Mouse (Mus musculus) neural tube, embryonic 13.5 days (tissue): ENCODE measurements around the gene Gm20390. TPM values are rescaled to one million over a fixed set of nuclear protein-coding genes. Genes with fewer than 3 reads are reported as not detected.

Source experiments
- ATAC-seq: fragments of 200-750 bp; cut with Nextera tagmentation; 2 replicates; pipeline ENCODE4 v1.8.0; 2017; ENCODE audit warnings: low read depth, mild to moderate bottlenecking, moderate TSS enrichment, moderate library complexity
- H3K27ac ChIP-seq: fragments of 300-500 bp; sonication (generic); replicated peaks from 2 replicates; pipeline ENCODE4 v1.5.1; 2015; ENCODE audit warnings: moderate library complexity, mild to moderate bottlenecking, inconsistent platforms
- H3K27me3 ChIP-seq: fragments of 300-500 bp; sonication (generic); 2 replicates; pipeline ENCODE4 v1.6.1; 2015; ENCODE audit warnings: mild to moderate bottlenecking, inconsistent platforms
- H3K36me3 ChIP-seq: fragments of 300-500 bp; sonication (generic); 2 replicates; pipeline ENCODE4 v1.6.1; 2015; ENCODE audit warnings: mild to moderate bottlenecking, inconsistent platforms
- H3K4me1 ChIP-seq: fragments of 300-500 bp; sonication (generic); replicated peaks from 2 replicates; pipeline ENCODE4 v1.6.1; 2015; ENCODE audit warnings: inconsistent platforms
- H3K4me2 ChIP-seq: fragments of 300-500 bp; sonication (generic); 2 replicates; pipeline ENCODE4 v1.6.1; 2015; ENCODE audit warnings: inconsistent platforms, mild to moderate bottlenecking, moderate library complexity
- H3K4me3 ChIP-seq: fragments of 300-500 bp; sonication (generic); 2 replicates; pipeline ENCODE4 v1.5.1; 2015; ENCODE audit warnings: mild to moderate bottlenecking, inconsistent platforms
- H3K9ac ChIP-seq: fragments of 300-500 bp; sonication (generic); 2 replicates; pipeline ENCODE4 v1.6.1; 2015; ENCODE audit warnings: moderate library complexity, mild to moderate bottlenecking, inconsistent platforms
- H3K9me3 ChIP-seq: fragments of 300-500 bp; sonication (generic); 2 replicates; pipeline ENCODE4 v1.6.1; 2016; ENCODE audit warnings: inconsistent platforms
- WGBS: fragments of 180-500 bp; shearing (Covaris S2); methylation state at CpG from one replicate; pipeline ENCODE4 v1.1.7; 2015; 5-methylcytosine and 5-hydroxymethylcytosine counted together
- polyA plus RNA-seq: library from polyadenylated mRNA; unstranded; fragments of >200 nt; fragmentation: Nextera tagmentation; extraction: Ambion mirVana; gene quantifications from 2 replicates; pipeline ENCODE4 v1.2.1, GENCODE M21; 2015

Gene Gm20390
- polyA plus RNA-seq = 330 and 375 TPM in 2 replicates

- ATAC-seq = peak; percentile 94
- H3K36me3 ChIP-seq = peaks cover 29% of the 10 kb centered on the region
- no peaks in the 10 kb centered on the region for H3K9me3 ChIP-seq
- H3K4me2 ChIP-seq = peak within 1 kb of the TSS; percentile 91
- peak within 1 kb of the TSS; percentile 64 for H3K4me3 ChIP-seq
- under 1% methylated on average over 40 of the region's 40 CpGs for WGBS
- H3K4me1 ChIP-seq = peaks cover 33% of the 10 kb centered on the region
- H3K27ac ChIP-seq = peak within 1 kb of the TSS; percentile 79
- H3K9ac ChIP-seq = peak within 1 kb of the TSS; percentile 89
- no peaks in the 10 kb centered on the region for H3K27me3 ChIP-seq
Observed at GRCm38 (mm10) chr11:93968005-93968847, at the start of gene Gm20390, which contains the start of gene Nme1. Gene Gm20390 (minus strand): TSS chr11:93968293. Gene Nme1 (minus strand): TSS chr11:93968521.

DNA sequence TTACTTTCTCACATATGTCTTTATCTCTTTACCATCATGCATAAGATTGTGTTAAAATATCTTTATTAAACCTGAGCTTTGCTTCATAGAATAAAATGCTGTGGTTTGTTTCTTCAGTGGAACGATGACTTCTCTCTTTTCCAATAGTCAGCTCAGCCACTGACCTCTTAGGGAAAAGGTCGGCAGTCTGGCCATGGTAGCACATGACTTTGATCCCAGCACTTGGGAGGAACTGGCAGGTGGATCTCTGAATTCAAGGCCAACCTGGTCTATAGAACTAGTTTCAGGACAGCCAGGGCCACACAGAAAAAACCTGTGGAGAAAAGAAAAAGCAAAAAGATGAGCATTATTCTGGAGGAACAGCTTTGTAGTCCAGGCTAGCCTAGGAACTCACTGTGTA lies 35.3 kb upstream of the Gm20390 start:
- Histone ChIP-seq H3K27me3 (no peaks in the 10 kb centered on the region), H3K36me3 (0 out of 2 replicates have a peak, but pooled peaks cover 3% of the 10 kb centered on the region), H3K4me2 (no peak overlapping the region), H3K9me3 (no peaks in the 10 kb centered on the region), H3K4me3 (no peak overlapping the region), H3K9ac (no peak overlapping the region), H3K27ac (no peak overlapping the region), H3K4me1 (peaks cover 14% of the 10 kb centered on the region)
- 97% methylated on average over 2 of the region's 2 CpGs for WGBS
- ATAC-seq = no peak

DNA sequence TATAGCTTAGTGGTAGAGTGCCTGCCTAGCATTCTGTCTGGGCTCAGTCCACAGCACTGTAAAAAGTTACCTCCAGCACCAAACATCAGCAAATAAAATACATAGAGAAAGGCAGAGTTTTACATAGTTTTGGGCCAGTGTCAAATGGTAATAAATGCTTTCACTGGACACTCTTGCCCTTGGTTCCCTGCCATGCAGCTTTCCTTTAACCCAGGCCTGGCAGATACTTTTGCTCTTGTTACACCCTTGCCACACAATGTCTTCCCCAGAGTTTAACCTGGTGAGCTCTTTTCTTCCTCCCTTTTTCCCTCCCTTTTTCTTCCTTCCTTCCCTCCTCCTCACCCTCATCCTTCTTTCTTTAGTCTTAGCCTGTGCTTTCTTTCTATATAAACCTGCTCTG lies 31.2 kb upstream of the Gm20390 start:
- ATAC-seq = no peak
- H3K9me3 ChIP-seq = no peaks in the 10 kb centered on the region
- 0 out of 2 replicates have a peak, but pooled peaks cover 3% of the 10 kb centered on the region for H3K36me3 ChIP-seq
- no peaks in the 10 kb centered on the region for H3K27me3 ChIP-seq
- H3K4me2 ChIP-seq = no peak overlapping the region
- H3K4me1 ChIP-seq = peaks cover 42% of the 10 kb centered on the region
- H3K9ac ChIP-seq = no peak overlapping the region
- no peak overlapping the region for H3K4me3 ChIP-seq
- H3K27ac ChIP-seq = no peak overlapping the region

GRCm38 (mm10) chr11:93997141-93997775 lies 29.2 kb upstream of the Gm20390 start:
- 33% methylated on average over 13 of the region's 13 CpGs for WGBS
- Histone ChIP-seq H3K4me1 (peaks cover 42% of the 10 kb centered on the region), H3K27ac (no peak overlapping the region), H3K36me3 (no peaks in the 10 kb centered on the region), H3K4me2 (peak overlapping the region; percentile 83), H3K27me3 (no peaks in the 10 kb centered on the region), H3K9ac (peak overlapping the region; percentile 91), H3K4me3 (peak overlapping the region; percentile 69), H3K9me3 (no peaks in the 10 kb centered on the region)
- no peak for ATAC-seq

GRCm38 (mm10) chr11:93996306-93997140 lies 28.4 kb upstream of the Gm20390 start:
- WGBS = under 1% methylated on average over 58 of the region's 58 CpGs
- H3K36me3 ChIP-seq = no peaks in the 10 kb centered on the region

GRCm38 (mm10) chr11:93995720-93996305 lies 27.7 kb upstream of the Gm20390 start, which contains the start of gene Spag9:
Gene Spag9 (plus strand): TSS chr11:93996091.
- H3K27me3 ChIP-seq = no peaks in the 10 kb centered on the region; the same call in 1 of the 2 replicates
- peak; percentile 91 for ATAC-seq
- peak within 1 kb of the TSS; percentile 95 for H3K27ac ChIP-seq
- no peaks in the 10 kb centered on the region for H3K36me3 ChIP-seq
- H3K4me3 ChIP-seq = peak within 1 kb of the TSS; percentile 69
- H3K4me1 ChIP-seq = peaks cover 42% of the 10 kb centered on the region
- H3K9me3 ChIP-seq = no peaks in the 10 kb centered on the region
- peak within 1 kb of the TSS; percentile 91 for H3K9ac ChIP-seq
- H3K4me2 ChIP-seq = peak within 1 kb of the TSS; percentile 83
- under 1% methylated on average over 66 of the region's 70 CpGs for WGBS

More at GRCm38 (mm10) chr11:93996306-93997140, 28.4 kb upstream of the Gm20390 start:
- peaks cover 42% of the 10 kb centered on the region for H3K4me1 ChIP-seq
- ATAC-seq = peak; percentile 70
- peak overlapping the region; percentile 69 for H3K4me3 ChIP-seq
- H3K27ac ChIP-seq = peak overlapping the region; percentile 95
- peak overlapping the region; percentile 83 for H3K4me2 ChIP-seq
- H3K27me3 ChIP-seq = no peaks in the 10 kb centered on the region; the same call in 1 of the 2 replicates
- peak overlapping the region; percentile 91 for H3K9ac ChIP-seq
- H3K9me3 ChIP-seq = no peaks in the 10 kb centered on the region

DNA sequence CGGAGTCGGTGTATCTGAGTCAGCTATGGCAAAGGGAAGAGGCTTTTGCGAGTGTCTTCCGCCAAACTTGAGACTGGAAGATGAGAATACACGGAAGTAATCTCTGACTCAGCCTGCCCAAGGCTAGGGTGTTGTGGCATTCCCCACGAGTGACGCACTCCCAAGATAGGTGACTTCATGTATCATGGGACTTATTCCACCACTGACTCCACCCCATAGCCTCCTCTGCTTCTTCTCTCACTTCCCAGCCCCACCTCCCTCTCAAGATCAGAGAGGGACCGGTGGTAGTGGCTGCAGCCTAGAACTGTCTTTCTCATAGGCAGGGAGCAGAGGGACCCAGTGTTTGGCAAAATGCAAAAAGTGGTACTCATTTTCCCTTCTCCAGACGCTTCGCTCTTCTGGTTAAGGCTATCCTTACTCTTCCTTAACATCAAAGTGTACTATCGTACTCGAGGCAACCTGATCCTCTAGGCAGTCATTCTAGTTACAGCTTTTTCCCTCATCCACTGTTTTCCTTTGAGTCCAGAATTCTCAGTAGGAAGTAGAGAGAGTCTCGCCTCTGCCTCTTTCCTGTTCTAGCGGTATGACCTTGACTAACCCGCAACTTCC lies 27.1 kb upstream of the Gm20390 start:
- peak overlapping the region; percentile 69 for H3K4me3 ChIP-seq
- peak; percentile 57 for ATAC-seq
- H3K4me1 ChIP-seq = peaks cover 42% of the 10 kb centered on the region
- no peaks in the 10 kb centered on the region; the same call in 1 of the 2 replicates for H3K27me3 ChIP-seq
- WGBS = 10% methylated on average over 15 of the region's 15 CpGs
- peak overlapping the region; percentile 95 for H3K27ac ChIP-seq
- H3K4me2 ChIP-seq = peak overlapping the region; percentile 83
- no peaks in the 10 kb centered on the region for H3K36me3 ChIP-seq
- H3K9me3 ChIP-seq = no peaks in the 10 kb centered on the region
- H3K9ac ChIP-seq = peak overlapping the region; percentile 78

DNA sequence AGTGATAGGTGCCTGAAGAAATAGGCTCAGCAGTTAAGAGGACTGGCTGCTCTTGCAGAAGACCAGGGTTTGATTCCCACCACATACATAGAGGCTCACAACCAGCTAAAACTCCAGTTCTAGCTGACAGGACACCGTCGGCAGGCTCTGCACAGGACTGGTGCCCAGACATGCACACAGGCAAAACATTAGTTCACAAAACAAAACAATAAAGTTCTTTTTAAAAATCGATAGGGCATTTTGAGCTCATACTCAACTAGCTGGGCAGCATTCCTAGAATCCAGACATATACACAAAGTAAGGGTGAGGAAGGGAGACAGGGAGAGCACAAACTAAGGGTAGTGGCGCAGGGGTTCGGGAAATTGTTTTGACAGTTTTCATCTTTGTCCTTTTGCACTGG lies 26.4 kb upstream of the Gm20390 start:
- no peaks in the 10 kb centered on the region for H3K9me3 ChIP-seq
- WGBS = 73% methylated on average over 5 of the region's 5 CpGs
- H3K4me2 ChIP-seq = peak overlapping the region; percentile 83
- ATAC-seq = no peak
- no peaks in the 10 kb centered on the region for H3K36me3 ChIP-seq
- H3K4me1 ChIP-seq = peaks cover 39% of the 10 kb centered on the region
- H3K27ac ChIP-seq = peak overlapping the region; percentile 95
- H3K4me3 ChIP-seq = peak overlapping the region; percentile 69
- peak overlapping the region; percentile 78 for H3K9ac ChIP-seq
- peaks cover 2% of the 10 kb centered on the region; the same call in 1 of the 2 replicates for H3K27me3 ChIP-seq

DNA sequence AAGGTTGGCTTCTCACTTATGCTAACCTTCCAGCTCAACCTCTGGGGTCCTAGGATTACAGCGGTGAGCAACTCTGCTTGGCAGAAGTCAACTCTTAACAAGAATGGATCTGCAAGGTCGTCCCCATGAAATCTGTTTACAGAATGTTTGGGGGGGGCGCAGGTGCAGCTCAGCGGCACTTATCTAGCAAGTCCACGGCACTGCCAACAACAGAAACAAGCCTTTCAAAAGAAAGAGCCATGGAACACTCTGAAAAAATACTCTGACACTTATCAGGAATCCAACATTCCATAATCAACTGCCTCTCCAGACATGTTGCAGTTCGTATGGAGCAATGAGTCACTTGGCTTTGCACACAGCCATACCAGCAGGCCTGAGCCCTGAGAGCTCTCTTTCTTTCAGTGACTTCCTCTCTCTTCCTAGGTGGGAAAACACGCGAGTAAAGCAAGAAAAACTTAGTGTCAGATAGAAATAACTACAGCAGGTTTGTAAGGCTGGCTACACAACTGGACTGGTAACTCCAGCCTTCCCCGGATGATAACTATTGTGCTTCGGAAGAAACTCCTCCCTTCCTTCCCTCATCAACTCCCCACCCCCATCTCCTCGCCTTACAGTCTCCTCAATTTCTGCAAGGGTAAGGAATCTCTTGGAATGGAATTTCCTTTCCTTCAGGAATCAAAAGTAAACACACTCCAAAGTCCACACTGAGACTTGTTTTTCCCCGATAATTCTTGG lies 20.4 kb upstream of the Gm20390 start:
- Histone ChIP-seq H3K27me3 (peaks cover 7% of the 10 kb centered on the region; the same call in 1 of the 2 replicates), H3K27ac (peak overlapping the region; percentile 38; the same call in 1 of the 2 replicates), H3K4me2 (no peak overlapping the region), H3K36me3 (no peaks in the 10 kb centered on the region), H3K9me3 (no peaks in the 10 kb centered on the region), H3K4me1 (no peaks in the 10 kb centered on the region), H3K4me3 (no peak overlapping the region), H3K9ac (no peak overlapping the region)
- no peak for ATAC-seq
- 69% methylated on average over 12 of the region's 12 CpGs for WGBS

DNA sequence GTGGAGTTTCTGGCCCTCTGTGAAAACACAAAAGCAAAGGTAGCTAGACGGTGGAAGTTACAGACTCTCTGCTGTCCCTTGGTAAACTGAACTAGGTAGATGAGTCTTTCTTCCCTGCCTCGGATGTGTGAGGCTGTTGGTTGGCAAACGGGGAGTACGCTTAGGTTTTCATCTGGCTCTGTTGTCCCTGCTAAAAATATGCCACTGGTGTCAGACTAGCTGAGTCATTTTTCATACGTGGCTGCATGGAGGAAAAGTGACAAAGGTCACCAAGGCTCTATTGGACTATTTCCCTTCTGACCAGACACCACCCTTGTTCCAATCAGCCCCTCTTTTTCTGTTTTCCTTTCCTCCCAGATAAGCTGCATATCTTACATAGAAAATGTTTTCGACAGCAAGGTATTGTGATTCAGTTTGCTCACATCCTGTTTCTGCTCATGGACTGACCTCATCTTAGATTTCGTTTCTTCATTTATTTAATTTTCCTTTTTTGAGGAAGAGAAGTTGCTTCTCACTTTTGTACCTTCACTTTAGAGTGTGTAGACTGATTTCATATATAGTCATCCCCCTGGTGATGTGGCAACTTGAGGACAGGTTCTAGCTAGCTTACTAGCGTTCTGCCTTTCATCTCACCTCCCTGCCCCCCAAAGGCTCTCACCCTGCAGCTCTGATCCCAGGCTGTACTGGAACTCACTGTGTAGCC lies 19.7 kb upstream of the Gm20390 start:
- ATAC-seq = no peak
- Histone ChIP-seq H3K36me3 (no peaks in the 10 kb centered on the region), H3K4me2 (no peak overlapping the region), H3K9ac (no peak overlapping the region), H3K27ac (peak overlapping the region; percentile 38; the same call in 1 of the 2 replicates), H3K27me3 (peaks cover 7% of the 10 kb centered on the region; the same call in 1 of the 2 replicates), H3K4me3 (no peak overlapping the region), H3K4me1 (no peaks in the 10 kb centered on the region), H3K9me3 (no peaks in the 10 kb centered on the region)
- WGBS = 76% methylated on average over 8 of the region's 8 CpGs
